Mouse (Mus musculus) thymus, postnatal 0 days (tissue): ENCODE measurements at regions not wholly inside any gene's neighbourhood (a gene's known extent, or its start where the extent isn't known, plus 50 kb on each side); places are given as distances from the start of the nearest gene placed in this dataset.
"Not testable (repeated sequence)": the region's sequence is repeated elsewhere in the genome, so short reads cannot be mapped to it uniquely, and the experiment has no call there.

Experiments used
- DNase-seq: peaks from one replicate; pipeline ENCODE4 v3.0.0-alpha.2; 2015; ENCODE audit warnings: low spot score

DNA sequence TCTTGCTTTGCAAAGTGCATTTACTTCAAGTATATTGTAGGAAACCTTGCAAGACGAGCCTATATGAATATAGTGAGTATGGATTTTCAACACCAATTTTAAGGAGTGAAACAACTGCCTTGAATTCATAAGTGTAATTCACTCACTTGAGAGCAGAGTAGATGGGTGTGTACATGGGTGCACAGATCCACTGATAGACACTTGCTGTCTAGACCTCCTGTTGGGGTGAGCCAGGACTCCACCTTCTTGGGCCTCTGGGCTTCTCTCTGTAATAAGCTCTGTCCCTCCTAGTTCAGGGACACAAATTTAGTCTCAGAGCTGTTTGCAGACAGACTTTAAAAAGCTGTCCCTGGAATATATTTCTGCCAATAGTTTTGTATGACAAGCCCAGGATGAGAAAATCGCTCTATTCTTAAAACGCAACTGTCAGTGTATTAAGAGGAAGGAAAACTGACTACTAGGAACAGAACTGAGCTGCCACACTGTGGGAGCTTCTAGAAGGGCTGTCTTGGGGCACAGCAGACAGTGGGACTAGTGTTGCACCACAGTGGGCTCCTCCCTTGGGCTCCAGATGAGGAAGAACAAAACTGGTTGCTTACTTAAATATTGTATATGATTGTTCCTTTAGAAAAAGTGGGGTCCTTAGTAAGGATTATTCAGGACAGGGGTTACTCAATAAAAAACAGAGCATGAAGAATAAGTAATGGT, 395.7 kb upstream of the Id2 start:
- no peak for DNase-seq

DNA sequence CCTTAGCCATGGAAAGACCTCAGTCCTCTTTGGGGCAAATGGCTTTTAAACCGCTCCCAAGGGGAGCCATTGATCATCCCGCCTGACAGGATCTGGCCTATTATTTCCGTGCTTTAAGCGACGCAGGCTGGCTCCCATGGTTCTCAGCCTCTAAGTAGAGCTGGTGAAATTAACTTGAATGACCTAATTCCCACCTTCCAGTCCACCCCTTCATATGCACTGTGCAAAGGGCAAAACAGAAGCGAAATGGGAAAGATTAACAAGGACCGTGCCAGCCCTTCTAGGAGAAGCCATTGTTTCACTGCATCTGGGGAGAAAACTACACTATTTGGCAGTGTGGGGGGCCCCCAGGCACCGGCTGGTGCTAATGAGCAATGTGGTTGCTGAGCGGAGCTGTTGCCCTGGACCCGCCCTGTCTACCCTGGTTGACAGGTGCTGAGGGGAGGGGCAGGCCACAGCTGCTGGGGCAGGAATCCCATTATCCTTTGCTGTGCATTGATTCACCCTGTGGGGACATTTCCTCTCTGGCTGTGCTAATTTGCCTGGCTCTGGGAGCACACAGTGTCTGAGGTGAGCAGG, 378.3 kb upstream of the Id2 start:
- DNase-seq: peak; percentile 43

DNA sequence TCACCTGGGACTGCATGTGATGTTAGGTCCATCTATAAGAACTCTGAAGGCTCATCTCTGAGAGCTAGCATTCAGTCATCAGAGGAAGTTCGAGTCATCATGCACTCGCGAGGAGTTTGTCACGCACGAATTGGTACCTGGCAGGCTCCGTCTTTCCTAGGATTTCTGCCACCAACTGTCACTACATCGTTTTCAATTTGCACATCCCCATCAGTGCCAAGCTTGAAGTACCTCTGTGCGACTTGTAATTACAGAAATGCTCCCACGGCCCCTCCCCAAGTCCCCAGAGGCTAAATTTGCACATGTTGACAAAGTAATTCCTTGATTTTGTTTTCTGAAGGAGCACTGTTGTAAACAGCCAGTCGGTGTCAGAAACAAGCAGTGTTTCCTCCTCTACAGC, 372.2 kb upstream of the Id2 start:
- no peak for DNase-seq

GRCm38 (mm10) chr12:25467789-25468188, 370.8 kb upstream of the Id2 start:
- DNase-seq: no peak

- DNase-seq: not testable (repeated sequence)
Measured at GRCm38 (mm10) chr12:25462690-25463089, 365.8 kb upstream of the Id2 start.

DNA sequence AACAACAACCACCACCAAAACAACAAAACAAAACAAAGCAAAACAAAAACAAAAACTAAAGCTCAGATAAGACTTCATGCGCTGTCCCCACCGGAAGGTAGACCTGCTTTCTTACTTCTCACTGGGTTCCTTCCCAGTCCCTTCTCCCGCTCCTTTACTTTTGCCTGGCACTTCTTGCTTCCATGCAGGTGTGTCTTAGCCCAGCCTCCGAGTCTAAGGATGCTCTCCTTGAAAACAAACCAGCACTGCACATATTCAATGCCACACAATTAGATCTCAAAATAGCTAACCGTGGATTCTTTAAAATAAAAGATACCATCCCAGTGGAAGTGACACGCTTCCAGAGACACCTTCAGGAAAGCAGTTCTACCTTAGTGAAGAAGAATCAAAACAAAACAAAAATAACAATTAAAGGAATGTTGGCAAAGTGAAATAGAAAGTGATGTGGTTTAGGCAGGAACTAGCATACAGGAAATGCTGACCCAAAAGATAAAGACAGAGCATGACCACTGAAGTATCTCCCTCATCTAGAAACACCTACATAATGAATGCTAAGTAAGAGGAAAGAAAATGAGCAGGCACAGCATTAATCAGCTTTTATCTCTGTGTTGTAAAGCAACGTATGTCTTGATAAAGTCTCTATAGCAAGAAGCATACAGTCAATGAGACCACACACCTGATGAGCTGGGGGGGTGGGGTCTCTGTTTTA, 358.5 kb upstream of the Id2 start:
- DNase-seq: no peak

GRCm38 (mm10) chr12:25453356-25453755, 356.4 kb upstream of the Id2 start:
- DNase-seq: no peak

DNA sequence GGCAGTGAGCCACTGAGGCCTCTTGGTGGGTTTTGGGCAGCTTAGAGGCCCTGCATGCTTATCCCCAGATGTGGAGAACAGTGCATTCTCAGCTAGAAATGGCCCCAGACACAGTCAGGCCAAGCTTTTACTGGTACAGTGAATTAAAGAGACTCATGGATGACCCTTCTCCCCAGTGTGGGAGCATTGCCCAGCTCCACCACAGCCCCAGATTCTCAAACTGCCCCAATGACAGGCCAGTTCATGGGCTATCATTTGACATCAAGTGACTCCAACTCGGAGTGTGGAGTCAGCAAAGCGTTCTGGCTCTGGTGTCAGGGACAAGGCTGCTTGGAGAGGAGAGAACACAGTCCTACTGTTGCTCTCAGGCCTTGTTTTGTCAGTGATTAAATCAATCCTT, 354.2 kb upstream of the Id2 start:
- no peak for DNase-seq

DNA sequence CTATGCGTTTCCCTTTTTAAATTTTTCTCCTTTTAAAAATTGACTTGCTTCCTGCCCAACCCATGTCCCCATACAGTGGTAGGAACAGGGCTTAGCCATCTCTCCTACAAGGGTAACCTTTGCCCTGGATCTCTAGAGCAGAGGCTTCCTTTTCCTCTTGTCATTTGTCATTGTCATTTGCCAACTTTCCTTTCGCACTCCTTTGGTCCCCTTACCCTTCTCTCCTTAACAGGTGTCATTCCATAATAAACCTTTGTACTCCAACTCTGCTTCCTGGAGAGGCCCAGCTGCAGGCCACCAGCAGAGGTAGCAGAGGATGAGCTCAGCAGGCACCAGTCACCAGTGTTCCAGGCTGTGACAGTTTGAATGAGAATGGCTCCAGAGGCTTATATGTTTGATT, 347.4 kb upstream of the Id2 start:
- DNase-seq: no peak

DNA sequence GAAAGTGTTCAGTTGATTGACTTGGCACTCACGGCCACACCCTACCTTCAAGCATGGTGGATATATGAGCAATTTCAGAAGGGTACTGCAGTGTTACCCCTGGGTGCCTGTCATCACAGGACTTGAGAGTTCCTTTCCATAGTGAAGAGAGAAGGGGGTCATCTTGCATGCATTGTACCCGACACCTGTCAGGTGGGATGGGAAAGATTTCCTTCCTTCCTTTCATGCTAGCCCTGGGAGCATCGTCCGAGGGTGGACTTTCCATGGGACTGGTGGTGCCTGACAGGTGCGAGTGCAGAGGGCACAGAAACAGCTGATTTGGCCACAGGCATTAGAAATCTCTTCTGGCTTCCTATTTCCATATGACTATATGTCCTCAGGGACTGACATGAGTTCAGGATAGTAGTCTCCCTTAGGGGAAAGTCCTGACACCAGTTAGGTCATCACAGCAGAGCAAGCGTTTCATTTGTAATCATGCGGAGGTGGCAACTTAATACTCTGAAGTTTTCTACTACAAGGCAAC, 342.1 kb upstream of the Id2 start:
- DNase-seq: no peak

GRCm38 (mm10) chr12:25438217-25439028, 341.5 kb upstream of the Id2 start:
- DNase-seq: peak; percentile 65

GRCm38 (mm10) chr12:25437556-25437955, 340.6 kb upstream of the Id2 start:
- no peak for DNase-seq

DNA sequence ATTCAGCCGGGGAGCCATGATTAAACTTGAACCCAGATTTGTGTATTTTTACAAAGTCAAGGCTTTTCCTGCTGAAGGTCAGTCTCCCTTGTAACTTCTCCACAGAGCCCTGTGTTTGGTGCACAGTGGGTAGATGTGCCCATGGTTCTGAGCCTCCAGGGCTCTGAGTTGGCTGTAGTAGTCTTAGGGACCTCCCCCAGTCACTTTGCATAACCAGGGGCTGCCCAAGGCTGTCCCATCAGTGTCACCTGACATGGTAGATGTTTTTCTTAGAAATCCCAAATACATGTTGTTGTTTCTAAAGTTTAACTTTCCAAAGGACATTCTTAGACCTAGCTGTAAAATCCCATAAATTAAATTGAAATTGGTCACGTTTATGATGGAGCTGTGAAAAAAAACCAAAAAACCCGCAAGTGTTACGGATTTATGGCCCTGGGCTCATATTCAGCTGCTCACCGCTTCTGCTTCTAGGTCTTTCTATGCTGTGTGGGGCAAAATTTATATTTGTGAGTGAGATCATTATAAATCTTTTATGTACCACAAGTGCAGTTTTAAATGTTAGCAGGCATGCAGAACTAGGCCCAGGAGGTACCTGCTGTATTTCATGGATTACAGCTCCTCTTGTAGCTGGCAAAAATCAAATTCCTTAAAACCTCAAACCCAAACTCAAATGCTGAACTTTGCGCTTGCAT, 339.4 kb upstream of the Id2 start:
- DNase-seq: no peak

DNA sequence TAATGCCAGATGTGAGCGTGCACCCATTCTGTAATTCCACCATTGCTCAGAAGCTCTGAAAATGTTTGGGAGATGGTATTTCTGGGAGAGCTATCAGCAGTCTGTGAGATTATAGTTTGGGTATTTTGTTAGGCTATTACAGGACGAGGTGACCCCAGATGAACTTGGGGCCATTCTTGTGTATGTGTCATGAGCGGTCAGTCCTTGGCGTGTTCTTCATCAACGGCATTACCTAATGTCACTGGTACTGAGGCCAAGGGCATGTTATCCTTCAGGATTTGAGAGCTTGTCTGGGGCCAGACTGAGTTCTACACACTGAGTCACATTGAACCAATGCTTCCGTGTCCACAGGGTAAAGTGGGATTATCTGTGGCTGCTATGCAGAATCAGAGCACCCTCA, 335.9 kb upstream of the Id2 start:
- no peak for DNase-seq

GRCm38 (mm10) chr12:25430911-25431310, 334.0 kb upstream of the Id2 start:
- DNase-seq: peak; percentile 78

DNA sequence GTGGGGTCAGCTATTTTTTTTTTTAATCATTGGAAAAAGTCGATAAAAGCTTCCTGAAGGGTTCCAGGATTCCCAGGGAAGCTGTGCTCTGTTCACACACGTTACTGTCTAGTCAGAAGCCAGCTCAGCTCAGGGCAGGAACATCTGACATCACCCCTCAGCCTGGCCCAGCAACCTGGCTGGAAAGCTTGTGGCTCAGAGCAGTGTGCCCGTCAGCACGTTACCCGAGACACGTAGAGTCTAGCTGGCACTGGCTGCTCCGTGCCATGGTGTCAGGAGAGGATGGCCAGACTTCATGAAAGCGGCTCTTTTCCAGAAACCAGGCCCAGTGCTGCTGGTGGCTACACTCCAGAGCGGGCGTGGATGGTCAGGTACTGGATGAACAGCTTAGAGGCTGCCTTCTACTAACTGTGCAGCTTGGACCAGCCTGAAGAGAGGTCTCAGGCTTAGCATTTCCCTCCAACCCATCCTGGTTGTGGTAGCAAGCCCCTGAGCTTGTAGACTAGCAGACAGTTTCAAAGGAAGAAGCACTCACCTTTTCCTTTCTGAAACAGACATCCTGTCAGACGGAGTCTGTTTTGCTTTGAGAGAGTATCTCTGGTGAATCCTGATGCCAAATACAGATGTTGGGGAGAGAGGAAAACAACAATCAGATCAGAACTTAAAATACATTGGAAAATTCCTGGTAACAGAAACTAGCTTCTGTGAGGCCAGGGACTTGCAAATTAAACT, 331.1 kb upstream of the Id2 start:
- DNase-seq: no peak

- no peak for DNase-seq
Measured at GRCm38 (mm10) chr12:25417336-25417735, 320.4 kb upstream of the Id2 start.

DNA sequence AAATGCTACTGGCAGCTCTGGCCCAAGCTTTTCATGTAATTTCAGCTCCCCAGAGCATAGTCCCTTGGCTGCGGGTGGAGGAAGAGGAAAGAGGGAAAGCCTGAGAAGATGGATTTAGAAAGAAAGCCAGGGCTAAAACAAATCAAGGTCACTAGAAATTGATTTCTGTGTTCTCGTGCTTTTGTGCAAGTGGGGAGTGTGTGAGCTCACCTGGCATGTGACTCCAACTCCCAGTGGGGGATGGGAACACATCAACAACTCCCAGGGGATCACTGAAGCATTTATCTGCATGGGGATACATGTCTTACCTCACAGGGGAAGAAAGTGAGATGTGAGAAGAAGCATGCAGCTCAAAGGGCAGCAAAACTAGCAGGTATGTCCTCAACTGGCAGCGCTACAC, 319.6 kb upstream of the Id2 start:
- DNase-seq: no peak

DNA sequence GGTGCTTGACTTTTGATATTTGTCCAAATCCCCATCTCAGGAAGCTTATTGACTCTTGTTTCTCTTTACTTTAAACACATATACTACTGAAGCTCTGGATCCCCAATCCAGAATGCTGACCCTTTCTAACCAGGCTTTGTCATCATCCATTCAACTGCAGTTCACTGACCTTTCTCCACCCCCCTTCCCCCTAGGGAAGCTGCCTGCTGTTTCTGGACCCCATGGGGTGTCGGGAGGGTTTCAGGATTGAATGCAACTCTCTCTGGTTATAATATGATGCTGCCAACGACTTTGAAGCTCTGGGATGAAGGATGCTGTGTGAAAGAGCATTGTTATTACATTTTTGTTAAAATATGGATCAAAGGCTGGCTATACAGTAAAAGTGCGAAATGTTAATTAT, 318.7 kb upstream of the Id2 start:
- DNase-seq: no peak

DNA sequence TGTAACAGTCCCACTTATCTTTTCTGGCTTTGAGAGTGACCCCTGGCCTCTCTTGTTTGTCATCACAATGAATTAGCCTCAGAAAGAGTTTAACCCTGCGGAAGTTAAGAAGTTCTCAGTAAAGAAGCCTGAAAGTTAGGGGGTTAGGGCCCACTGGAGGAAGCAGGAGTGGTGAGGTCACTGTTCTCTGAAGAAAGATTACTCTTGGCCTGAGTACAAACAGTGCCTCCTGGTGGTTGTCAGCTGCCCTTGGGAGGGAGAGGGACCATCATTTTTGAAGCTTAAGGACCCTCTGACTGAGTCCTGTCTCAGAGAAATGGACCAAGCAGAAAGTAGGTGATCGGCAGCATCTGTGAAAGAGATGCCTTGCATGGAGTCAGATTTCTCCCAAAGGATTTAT, 318.3 kb upstream of the Id2 start:
- peak; percentile 66 for DNase-seq
